Mouse (Mus musculus) heart, postnatal 0 days (tissue): Measurements from ENCODE around the gene Dennd5a.

Source experiments
- CTCF ChIP-seq: IDR thresholded peaks from 2 replicates; pipeline ENCODE4 v1.5.1; 2016; ENCODE audit warnings: antibody characterized with exemption, control low read depth, low read depth
- EP300 ChIP-seq: IDR thresholded peaks from 2 replicates; pipeline ENCODE4 v1.6.1; 2016; ENCODE audit warnings: antibody characterized with exemption, low read depth

GRCm38 (mm10) chr7:109929628-109930027 lies 30.6 kb downstream of the Dennd5a start:
- no peak for TF ChIP-seq EP300
- peak; percentile 49 for TF ChIP-seq CTCF
